In the genomic region with DNA sequence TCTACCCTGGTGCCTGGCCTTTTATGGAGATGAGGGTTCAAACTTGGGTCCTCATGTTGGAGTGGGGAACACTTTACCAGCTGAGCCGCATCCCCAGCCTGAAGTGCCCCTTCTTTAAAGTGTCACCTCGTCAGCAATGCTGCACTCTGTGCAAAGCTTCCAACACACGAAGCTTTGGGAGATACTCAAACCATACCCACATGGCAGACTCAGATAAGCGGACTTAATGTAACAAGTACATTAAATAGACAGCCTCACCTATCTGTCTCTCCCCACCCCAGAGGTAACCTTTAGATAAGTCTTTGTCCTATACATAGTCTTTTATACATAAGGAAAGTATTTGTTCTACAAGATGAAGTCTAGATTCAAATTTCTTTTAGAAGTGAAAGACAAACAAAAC, we compare ENCODE assay signal across 23 mouse cellular contexts. TPM values are rescaled to one million over a fixed set of nuclear protein-coding genes. Genes with fewer than 3 reads are reported as not detected.
DNase-seq lines count a peak whose midpoint lies in the region; ATAC-seq and TF ChIP-seq lines count a peak whose summit lies in the region.
"Had no signal": no experiment of that assay in that cellular context is flagged by ENCODE, and none has a peak within 500 bp of the region (broad histone marks: within the 10 kb centered on the region; RNA-seq: fewer than 3 reads in every experiment).

No protein-coding gene starts in this region.

- H3K4me3 ChIP-seq in liver, embryonic 11.5 days (ENCODE audit: low read depth, low read length) = no peak overlapping the region
- no peak overlapping the region for H3K4me3 ChIP-seq in liver, postnatal 0 days (ENCODE audit: low read depth, low read length)
- no peak overlapping the region for H3K4me3 ChIP-seq in liver, embryonic 13.5 days (replicated peaks)
- H3K4me3 ChIP-seq: embryonic facial prominence, embryonic 10.5 days; embryonic facial prominence, embryonic 12.5 days; forebrain, embryonic 13.5 days; forebrain, embryonic 15.5 days had no signal

- peaks cover 3% of the 10 kb centered on the region for H3K27me3 ChIP-seq in liver, embryonic 11.5 days (replicated peaks; ENCODE audit: control insufficient read depth, insufficient read depth, low read length)
- H3K27me3 ChIP-seq in liver, postnatal 0 days (ENCODE audit: insufficient read depth, low read length) = no peaks in the 10 kb centered on the region
- no peaks in the 10 kb centered on the region for H3K27me3 ChIP-seq in liver, embryonic 13.5 days
- H3K27me3 ChIP-seq: embryonic facial prominence, embryonic 12.5 days; forebrain, embryonic 13.5 days; forebrain, embryonic 15.5 days; Patski had no signal

- 54% methylated on average over 4 of the region's 4 CpGs for WGBS in liver, embryonic 11.5 days
- WGBS in liver, postnatal 0 days (ENCODE audit: insufficient replicate concordance) = 51% methylated on average over 4 of the region's 4 CpGs
- WGBS in liver, embryonic 13.5 days (ENCODE audit: insufficient replicate concordance) = 33% methylated on average over 4 of the region's 4 CpGs

- H3K36me3 ChIP-seq in liver, embryonic 11.5 days (ENCODE audit: control insufficient read depth, insufficient read depth, low read length) = no peaks in the 10 kb centered on the region
- no peaks in the 10 kb centered on the region for H3K36me3 ChIP-seq in liver, postnatal 0 days (replicated peaks; ENCODE audit: insufficient read depth, low read length)
- no peaks in the 10 kb centered on the region for H3K36me3 ChIP-seq in liver, embryonic 13.5 days
- H3K36me3 ChIP-seq: embryonic facial prominence, embryonic 10.5 days; embryonic facial prominence, embryonic 12.5 days; forebrain, embryonic 15.5 days had no signal

- no peak overlapping the region for H3K9ac ChIP-seq in liver, embryonic 11.5 days (ENCODE audit: low read depth, low read length)
- H3K9ac ChIP-seq in liver, postnatal 0 days (replicated peaks) = no peak overlapping the region
- H3K9ac ChIP-seq in liver, embryonic 13.5 days = no peak overlapping the region
- H3K9ac ChIP-seq: embryonic facial prominence, embryonic 12.5 days; forebrain, embryonic 13.5 days; forebrain, embryonic 15.5 days had no signal

- no peak for TF ChIP-seq EP300 in liver, postnatal 0 days (IDR thresholded peaks at IDR 0.05; ENCODE audit: low read depth)

- no peak for DNase-seq in liver, embryonic 11.5 days (ENCODE audit: low spot score)
- no peak for DNase-seq in liver, postnatal 0 days
- DNase-seq in liver, embryonic 13.5 days = no peak
- DNase-seq in right cerebral cortex, adult 18-20 months = no peak
- no peak for DNase-seq in frontal cortex, postnatal 10 days (ENCODE audit: low spot score in 2 of 2)
- DNase-seq: adrenal gland, adult 8-10 months; adrenal gland, postnatal 14 days; adrenal gland, postnatal 36 days; cerebellum, adult 11-12 months; cerebellum, adult 2 months; cerebellum, adult 9-10 months; cerebellum, postnatal 10 days; cerebellum, postnatal 25 days had no signal

- H3K4me2 ChIP-seq in liver, embryonic 11.5 days = no peak overlapping the region
- H3K4me2 ChIP-seq in liver, postnatal 0 days (ENCODE audit: low read depth, low read length) = no peak overlapping the region
- H3K4me2 ChIP-seq in liver, embryonic 13.5 days = no peak overlapping the region
- H3K4me2 ChIP-seq: embryonic facial prominence, embryonic 12.5 days; forebrain, embryonic 13.5 days; forebrain, embryonic 15.5 days had no signal

- no peak overlapping the region for H3K27ac ChIP-seq in liver, embryonic 11.5 days (ENCODE audit: low read depth, low read length)
- H3K27ac ChIP-seq in liver, postnatal 0 days (ENCODE audit: low read depth) = no peak overlapping the region
- H3K27ac ChIP-seq in liver, embryonic 13.5 days = no peak overlapping the region
- H3K27ac ChIP-seq: embryonic facial prominence, embryonic 10.5 days; embryonic facial prominence, embryonic 12.5 days; forebrain, embryonic 13.5 days; forebrain, embryonic 15.5 days had no signal

- peak; percentile 82 for ATAC-seq in liver, embryonic 11.5 days (replicated peaks; ENCODE audit: low FRiP score)
- ATAC-seq in liver, postnatal 0 days = no peak
- ATAC-seq in liver, embryonic 13.5 days (ENCODE audit: low read depth) = peak; percentile 74
- peak; percentile 34; the same call in 1 of the 2 replicates for ATAC-seq in megakaryocyte progenitor cell, adult 5-6 weeks (replicated peaks; ENCODE audit: poor library complexity)
- ATAC-seq: activated CD4-positive, CD25-positive, alpha-beta regulatory T cell, adult 4 months; forebrain, embryonic 13.5 days; forebrain, embryonic 15.5 days; Patski had no signal

- TF ChIP-seq CTCF in liver, postnatal 0 days (IDR thresholded peaks at IDR 0.05; ENCODE audit: low read depth) = no peak

- H3K4me1 ChIP-seq in liver, embryonic 11.5 days (replicated peaks; ENCODE audit: control insufficient read depth, insufficient read depth, low read length) = peaks cover 3% of the 10 kb centered on the region; the same call in 1 of the 2 replicates
- H3K4me1 ChIP-seq in liver, postnatal 0 days (ENCODE audit: insufficient read depth) = peaks cover 3% of the 10 kb centered on the region; the same call in 1 of the 2 replicates
- peaks cover 11% of the 10 kb centered on the region for H3K4me1 ChIP-seq in liver, embryonic 13.5 days (replicated peaks)
- H3K4me1 ChIP-seq: forebrain, embryonic 13.5 days; forebrain, embryonic 15.5 days had no signal

- H3K9me3 ChIP-seq in liver, embryonic 11.5 days (ENCODE audit: control insufficient read depth, low read length) = no peaks in the 10 kb centered on the region
- no peaks in the 10 kb centered on the region for H3K9me3 ChIP-seq in liver, postnatal 0 days (ENCODE audit: low read length)
- no peaks in the 10 kb centered on the region for H3K9me3 ChIP-seq in liver, embryonic 13.5 days (replicated peaks)
- H3K9me3 ChIP-seq: embryonic facial prominence, embryonic 10.5 days; embryonic facial prominence, embryonic 12.5 days; forebrain, embryonic 13.5 days; forebrain, embryonic 15.5 days had no signal

RNA-seq across cellular contexts. Expression of a gene that starts 17.3 kb away (rescaled TPM):
- polyA plus RNA-seq in liver, embryonic 11.5 days (2014; fragmentation: Nextera tagmentation; extraction: Ambion mirVana) = 10.1 and 12.4 TPM in 2 replicates
- 2.9 and 3.0 TPM in 2 replicates for polyA plus RNA-seq in liver, postnatal 0 days (2015; fragmentation: Nextera tagmentation; extraction: Ambion mirVana)
- polyA plus RNA-seq in liver, embryonic 13.5 days (2015; fragmentation: Nextera tagmentation; extraction: Ambion mirVana) = 1.9 and 4.6 TPM in 2 replicates
- 2.4 and 3.6 TPM in 2 replicates for total RNA-seq in megakaryocyte progenitor cell, adult 5-6 weeks (2015)
- 1.3 and 1.6 TPM in 2 replicates for total RNA-seq in megakaryocyte progenitor cell, adult 5-6 weeks (2017)

RNA-seq across cellular contexts. Expression of a gene that starts 17.8 kb away (rescaled TPM):
- 8.7 and 10.6 TPM in 2 replicates for polyA plus RNA-seq in liver, embryonic 11.5 days (2014; fragmentation: Nextera tagmentation; extraction: Ambion mirVana)
- 3,365 and 3,457 TPM in 2 replicates for polyA plus RNA-seq in liver, postnatal 0 days (2015; fragmentation: Nextera tagmentation; extraction: Ambion mirVana)
- polyA plus RNA-seq in liver, embryonic 13.5 days (2015; fragmentation: Nextera tagmentation; extraction: Ambion mirVana) = 128 and 148 TPM in 2 replicates
- total RNA-seq in megakaryocyte progenitor cell, adult 5-6 weeks (2015) = not detected in 2 replicates
- total RNA-seq in megakaryocyte progenitor cell, adult 5-6 weeks (2017) = not detected in 2 replicates
- total RNA-seq: ES-E14, MEL had no signal
- polyA plus RNA-seq: activated CD4-positive, CD25-positive, alpha-beta regulatory T cell, adult 4 months; embryonic facial prominence, embryonic 10.5 days; forebrain, embryonic 11.5 days; forebrain, embryonic 15.5 days had no signal

Comparison
In these comparisons a context has a peak if more than half of its experiments do, and no peak if none do; other contexts are left out.
1. RNA of a gene that starts 17.8 kb away (polyA plus RNA-seq): 3,365 to 3,457 TPM in liver, postnatal 0 days; 128 to 148 TPM in liver, embryonic 13.5 days and 8.7 to 10.6 TPM in liver, embryonic 11.5 days; every median in the first group is over 10 times any median in the second.